Mouse (Mus musculus): ENCODE measurements at regions not wholly inside any gene's neighbourhood (a gene's known extent, or its start where the extent isn't known, plus 50 kb on each side); places are given as distances from the start of the nearest gene placed in this dataset.

DNA sequence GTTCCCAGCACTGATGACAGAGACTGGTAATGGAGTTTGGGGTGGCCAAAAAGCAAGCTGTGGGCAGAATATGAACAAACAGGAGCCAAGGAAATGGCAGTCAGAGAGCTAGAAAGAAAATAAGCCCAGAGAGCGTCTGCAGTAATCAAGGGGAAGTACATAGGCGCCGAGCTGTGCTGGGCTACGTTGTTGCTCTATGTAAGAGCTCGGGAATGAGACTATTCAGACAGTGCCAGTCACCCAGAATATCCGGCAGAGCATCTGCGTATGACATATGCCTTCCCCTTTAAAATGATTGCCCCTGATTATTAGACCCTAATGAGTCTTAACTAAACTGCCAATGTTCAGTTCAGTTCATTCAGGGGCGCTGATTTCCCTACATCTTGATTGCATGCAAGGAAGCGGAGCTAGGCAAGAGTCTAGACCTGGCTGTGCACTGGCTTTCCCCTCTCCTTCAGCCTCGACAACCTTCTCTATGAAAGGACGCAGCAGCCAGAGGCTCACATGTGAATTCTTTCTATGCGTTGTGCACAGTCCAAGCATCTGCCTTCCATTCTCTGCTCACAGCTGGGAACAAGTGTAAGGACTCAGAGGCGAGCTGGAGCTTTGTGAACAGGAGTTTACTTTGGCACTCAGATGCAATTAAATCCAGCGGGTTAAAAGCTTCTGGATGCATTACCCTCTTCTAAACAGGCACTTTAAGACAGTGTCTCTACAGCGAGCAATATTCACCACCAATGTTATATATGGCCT is 125.7 kb upstream of the Gdf10 start:
- no peak for DNase-seq

DNA sequence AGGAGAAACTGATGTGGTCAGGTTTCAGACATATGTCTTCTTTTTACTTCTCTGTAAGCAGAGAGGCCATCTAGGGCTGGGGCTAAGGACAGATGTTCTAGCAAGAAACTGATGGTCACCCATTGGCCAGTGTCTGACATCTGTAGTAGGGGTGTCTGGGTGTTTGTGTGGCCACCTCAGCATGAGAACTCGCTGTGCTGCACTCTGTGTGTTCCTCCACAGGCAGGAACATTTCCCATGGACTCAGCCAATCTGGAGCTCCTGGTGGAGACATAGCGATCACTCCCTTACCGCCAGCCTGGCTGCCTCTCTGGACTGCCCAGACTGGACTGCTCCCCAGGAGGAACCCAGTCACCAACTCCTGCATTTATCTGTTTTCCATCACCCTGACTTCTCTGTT is 119.1 kb upstream of the Gdf10 start:
- DNase-seq = no peak

- no peak for DNase-seq
These were observed 118.7 kb upstream of the Gdf10 start for GRCm38 (mm10) chr14:33804721-33805120.

- no peak for DNase-seq
These were observed 116.2 kb upstream of the Gdf10 start for GRCm38 (mm10) chr14:33807196-33807595.

DNA sequence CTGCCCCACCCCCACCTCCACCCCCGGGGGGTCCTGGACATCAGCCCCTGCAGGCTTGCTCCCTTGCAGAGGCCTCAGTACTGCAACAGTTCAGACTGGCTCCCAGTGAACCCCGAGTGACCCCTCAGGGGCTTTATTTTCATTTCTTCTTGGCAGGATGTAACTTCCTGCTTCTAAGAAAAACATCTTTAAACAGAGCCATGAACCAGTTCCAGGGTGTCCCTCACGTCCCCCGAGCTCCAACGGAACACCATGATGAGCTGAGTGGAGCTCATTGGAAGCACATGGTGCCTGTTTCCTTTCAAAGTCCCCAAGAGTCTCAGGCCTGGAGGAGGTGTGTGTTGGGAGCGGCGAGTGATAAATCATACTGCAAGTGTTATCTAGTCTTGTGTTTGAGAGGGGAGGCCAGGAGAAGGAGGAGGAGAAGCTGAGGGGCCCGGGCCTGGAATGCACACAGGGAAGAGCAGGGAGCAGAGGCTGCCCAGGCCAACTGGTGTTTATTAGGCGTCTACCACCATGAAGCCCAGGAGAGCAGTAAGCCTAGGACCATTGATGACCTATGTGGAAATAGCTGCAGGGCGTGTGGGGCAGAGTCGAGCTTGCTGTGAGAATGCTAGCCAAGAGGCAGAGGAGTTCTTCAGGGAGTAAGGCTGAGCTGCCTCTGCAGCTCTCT is 114.7 kb upstream of the Gdf10 start:
- no peak for DNase-seq

- no peak for DNase-seq
These were observed 112.8 kb upstream of the Gdf10 start for GRCm38 (mm10) chr14:33810584-33810983.

DNA sequence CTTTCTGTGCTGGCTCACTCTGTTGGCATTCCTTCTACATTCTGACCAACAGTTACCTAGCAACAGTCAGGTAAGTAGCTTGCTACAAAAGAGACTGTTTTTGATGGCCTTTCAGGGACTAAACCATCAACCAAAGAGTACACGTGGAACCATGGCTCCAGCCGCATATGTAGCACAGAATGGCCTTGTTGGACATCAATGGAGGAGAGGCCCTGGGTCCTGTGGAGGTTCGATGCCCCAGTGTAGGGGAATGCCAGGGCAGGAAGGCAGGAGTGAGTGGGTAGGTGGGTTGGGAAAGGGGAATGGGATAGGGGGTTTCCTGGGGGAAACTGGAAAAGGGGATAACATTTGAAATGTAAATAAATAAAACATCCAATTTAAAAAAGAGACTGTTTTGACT is 112.1 kb upstream of the Gdf10 start:
- no peak for DNase-seq

DNA sequence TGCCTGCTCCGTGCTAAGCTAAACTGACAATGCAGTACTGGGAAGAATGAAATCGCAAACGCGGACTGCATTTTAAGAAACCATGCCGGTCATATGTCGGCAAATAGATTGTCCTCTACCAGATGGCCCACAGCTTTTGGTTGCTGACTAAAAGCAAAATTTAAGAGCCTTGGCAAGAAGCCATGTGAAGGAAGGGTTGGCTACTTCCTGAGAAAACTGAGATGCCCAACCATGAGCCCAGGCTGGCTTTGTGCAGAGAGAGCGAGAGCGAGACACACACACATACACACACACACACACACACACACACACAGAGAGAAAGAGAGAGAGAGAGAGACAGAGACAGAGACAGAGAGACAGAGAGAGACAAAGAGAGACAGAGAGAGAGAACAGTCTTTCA is 111.1 kb upstream of the Gdf10 start:
- no peak for DNase-seq

- DNase-seq = no peak
These were observed 110.6 kb upstream of the Gdf10 start for GRCm38 (mm10) chr14:33812772-33813171.

DNA sequence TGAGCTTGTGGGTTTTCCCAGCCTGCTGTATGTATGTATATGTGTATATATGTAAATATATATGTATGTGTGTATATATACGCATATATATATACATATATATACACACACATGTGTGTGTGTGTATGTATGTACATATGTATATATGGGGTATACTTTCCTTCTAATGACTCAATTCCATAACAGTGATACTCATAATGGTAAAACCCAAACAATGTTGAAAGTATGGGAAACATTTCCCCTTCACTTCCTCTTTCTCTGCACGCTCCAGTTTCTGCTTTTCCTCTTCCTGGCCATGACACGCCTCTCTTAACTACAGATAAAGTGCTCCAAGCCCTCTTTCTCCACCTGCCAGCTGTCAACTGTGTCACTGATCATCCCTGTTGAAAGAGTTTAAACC is 110.1 kb upstream of the Gdf10 start:
- no peak for DNase-seq

DNA sequence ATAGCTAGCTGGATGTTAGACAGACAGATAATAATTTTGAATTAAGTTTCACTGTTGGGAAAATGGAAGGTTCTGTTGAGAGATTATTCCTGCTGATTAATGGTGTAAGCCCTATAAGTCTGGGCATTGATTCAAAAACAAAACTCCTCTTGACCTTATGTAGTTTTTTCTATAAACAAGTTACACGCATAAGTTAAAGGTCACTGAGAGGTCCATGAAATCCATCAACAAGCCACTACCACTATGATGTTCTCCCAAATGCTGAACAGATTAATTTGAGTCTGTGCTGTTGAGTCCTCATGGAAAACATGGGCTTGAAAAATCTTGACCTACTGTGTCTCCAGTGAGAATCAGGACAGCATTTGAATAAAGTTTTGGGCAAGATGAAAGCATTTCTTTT is 109.3 kb upstream of the Gdf10 start:
- no peak for DNase-seq

GRCm38 (mm10) chr14:33814599-33814998 is 108.8 kb upstream of the Gdf10 start:
- DNase-seq = no peak

- DNase-seq = peak; percentile 37
These were observed 102.7 kb upstream of the Gdf10 start for GRCm38 (mm10) chr14:33820541-33821260.

DNA sequence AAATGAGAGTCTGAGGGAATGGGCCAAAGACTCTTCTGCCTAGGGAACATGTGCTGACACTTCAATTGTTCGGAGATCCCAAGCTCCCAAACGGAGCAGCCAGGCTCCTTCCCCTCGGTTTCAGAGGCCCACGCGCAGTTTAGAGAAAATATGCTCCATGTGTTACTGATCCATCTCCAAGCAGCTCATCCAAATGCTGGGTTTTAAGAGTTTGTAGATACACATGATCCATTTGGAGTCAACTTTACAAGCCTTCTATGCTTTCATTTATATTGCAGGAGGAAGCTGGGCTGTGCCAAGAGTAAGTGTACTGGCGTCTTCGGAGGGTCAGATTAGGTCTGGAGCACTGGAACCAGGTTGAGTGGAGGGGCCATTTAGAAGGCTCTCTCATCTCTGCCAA is 102.0 kb upstream of the Gdf10 start:
- DNase-seq = no peak

DNA sequence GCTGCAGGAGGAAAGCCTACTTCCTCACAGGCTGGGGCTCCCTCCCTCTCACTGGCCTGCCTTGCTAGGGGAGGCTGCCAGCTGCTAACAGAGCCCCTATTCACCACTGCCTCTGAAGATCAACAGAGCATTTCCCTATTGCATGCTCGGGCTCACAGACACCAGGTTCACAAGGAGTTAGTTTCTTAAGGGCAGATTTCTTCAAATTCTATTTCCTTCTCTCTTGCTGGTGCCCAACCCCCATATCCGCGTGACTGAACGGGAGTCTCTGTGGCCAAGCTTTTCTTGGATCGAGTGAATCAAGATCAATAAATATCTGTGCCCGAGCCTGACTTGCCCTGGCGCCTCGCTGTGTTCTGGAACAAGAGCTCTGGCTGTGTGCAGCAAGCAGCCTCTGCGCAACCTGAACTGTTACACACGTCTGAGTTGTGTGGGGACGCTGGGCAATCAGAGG is 98.9 kb upstream of the Gdf10 start:
- DNase-seq = peak; percentile 13

DNA sequence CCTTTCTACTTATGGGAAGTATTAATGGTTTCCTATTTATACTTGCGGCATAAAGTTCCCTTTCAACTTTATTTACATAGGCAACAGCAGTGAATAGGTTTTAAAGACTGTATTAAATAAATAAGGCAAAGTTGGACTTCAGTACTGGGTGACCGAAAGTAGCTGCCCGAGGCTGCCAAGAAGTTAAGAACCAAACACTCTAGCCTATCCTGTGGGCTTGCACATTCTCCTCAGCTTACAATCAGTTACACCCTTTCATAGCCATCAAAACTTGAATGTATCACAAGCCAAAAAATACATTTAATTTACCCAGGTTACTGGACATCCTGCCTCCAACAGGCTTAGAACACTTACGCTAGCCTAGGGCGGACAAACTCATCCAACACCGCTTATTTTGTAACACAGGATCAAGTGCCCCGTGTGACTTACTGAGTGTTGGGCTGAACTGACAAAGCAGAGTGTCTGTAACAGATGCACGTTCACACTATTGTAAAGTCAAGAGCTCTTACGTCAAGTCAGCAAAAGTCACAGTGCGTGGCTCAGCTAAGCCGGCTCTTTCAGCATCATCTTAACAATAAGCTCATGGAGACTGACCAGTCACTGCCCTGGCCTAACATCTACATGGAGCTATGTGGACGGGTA is 97.3 kb upstream of the Gdf10 start:
- DNase-seq = no peak

DNA sequence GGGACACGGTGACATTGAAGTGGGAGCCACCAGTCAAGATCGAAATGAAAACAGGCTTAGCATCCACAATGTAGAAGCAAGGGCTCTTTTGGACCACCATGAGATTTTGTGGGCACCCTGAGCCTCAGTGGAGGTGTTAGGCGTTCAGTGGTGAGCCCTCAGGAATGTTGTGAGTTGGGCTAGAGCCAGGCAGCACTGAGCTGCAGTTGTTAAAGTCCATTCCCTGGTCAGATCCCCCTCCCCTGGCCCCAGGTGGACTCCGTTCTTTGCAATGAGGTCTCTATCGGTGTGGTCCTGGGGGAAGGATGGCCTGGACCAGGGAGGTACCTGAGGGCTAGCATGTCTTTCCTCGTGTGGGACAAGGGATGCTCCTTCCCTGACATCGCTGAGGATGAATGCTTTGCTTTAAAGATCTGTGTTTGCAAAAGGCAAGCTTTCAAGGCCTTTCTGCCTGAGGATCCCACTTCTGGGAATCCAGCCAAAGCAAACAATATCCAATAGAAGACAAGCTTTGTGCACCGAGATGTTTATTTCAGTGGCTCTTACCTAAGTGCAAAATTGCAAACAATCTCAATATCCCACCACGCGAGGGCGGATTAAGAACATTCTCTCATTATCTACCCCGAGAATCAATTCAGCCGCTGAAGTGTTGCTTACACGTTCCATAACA is 90.6 kb upstream of the Gdf10 start:
- no peak for DNase-seq

DNA sequence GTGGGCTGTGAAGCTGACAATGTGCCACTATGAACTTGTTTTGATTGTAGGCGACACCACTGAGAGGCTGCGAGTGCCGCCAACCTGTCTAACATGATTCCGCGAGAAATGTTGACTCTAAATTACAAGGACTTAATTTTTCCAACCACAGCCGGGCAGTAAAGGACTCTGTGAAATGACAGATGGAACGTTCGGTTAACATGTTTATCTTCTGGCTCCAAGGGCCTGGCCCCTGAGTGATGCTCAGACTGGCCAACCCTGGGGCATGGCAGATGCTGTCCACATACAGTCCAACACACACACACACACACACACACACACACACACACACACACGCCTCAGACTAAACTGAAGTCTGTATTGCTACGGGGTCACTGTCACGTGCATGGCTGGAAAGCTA is 87.0 kb upstream of the Gdf10 start:
- no peak for DNase-seq

DNA sequence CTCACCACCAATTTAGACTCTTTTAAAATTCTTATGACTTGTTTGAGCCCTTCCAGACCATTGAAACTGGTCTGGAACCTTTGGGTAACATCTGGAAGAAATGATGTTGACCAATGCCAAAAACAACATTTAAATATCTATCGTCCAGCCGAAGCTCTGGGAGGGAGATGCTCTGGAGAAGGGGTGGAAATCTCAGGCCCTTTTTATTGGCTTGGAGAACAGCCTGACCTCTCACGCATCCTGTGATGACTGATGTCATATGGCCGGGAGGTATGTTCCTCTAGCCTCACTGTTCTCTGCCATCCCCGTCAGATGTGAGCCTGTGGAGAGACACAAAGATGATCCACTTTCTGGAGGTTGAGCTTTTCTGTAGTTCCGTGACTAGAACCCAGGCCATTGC is 81.6 kb upstream of the Gdf10 start:
- no peak for DNase-seq

DNA sequence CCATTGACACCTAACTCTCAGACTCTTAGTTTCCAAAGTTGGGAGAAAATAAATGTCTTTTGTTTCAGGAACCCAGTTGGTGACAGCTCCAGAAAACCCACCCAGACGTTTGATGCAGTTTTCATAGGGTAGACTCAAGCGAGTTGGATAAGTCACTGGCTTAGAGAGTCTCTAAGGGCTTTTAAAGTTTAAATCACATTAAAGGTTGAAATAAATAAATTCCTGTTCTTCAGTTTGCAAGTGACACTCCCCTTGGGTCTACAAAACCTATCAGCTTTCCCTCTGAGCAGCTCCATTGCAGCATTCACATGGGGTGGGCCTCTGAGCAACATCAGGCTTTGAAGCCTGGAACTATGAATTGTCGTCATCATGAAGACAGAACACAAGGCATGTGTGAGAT is 69.9 kb upstream of the Gdf10 start:
- no peak for DNase-seq

DNA sequence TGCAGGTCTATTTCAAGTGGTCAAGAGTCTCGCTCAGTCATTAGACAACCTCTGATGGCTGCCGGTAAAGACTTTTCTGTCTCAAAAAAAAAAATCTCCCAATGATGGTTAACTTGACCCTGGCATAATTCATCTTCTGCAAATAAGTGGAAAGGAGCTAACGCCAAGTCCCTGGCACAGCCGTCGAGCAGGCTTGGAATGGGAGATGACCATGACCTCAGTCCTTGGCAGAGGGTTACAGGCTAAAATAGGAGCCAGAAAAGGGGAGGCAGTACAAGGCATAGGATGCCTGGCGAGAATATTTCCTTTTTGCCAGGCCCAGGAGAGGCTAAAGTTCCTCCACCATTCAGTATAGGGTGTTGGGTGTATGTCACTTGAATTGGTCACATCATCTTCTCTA is 69.2 kb upstream of the Gdf10 start:
- DNase-seq = peak; percentile 3

- no peak for DNase-seq
These were observed 66.4 kb upstream of the Gdf10 start for GRCm38 (mm10) chr14:33856992-33857391.

DNA sequence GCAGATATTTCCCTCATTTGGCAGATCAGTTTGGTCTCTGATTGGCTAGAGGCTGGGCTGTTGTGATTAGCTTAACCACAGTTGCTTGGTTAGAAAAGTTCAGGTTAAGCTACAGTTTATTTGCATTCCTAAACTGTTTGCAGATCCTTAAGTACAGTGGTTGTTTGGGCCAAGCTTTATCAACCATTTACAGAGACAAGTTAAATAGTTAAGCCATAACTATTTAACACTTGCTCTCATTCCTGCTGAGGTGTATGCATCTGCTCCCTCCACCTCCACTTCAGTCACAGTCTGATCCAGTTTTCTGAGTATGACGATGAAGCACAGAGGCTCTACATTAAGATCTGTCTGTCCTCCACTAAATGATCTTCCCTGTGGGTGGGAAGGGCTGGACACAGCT is 58.6 kb upstream of the Gdf10 start:
- no peak for DNase-seq
